Mouse (Mus musculus) heart, postnatal 0 days (tissue): ENCODE data around the gene Tacc3. TPM values are rescaled to one million over a fixed set of nuclear protein-coding genes. Genes with fewer than 3 reads are reported as not detected.

Experiments used
- ATAC-seq: fragments of 200-750 bp; cut with Nextera tagmentation; 2 replicates; pipeline ENCODE4 v1.8.0; 2017; ENCODE audit warnings: low read depth, moderate number of reproducible peaks, moderate library complexity; ENCODE audit not compliant: insufficient read depth
- DNase-seq: peaks from one replicate; pipeline ENCODE4 v3.0.0-alpha.2; 2016; ENCODE audit warnings: low spot score
- H3K27ac ChIP-seq: fragments of 300-500 bp; sonication (generic); 2 replicates; pipeline ENCODE4 v1.5.1; 2014; ENCODE audit warnings: low read depth, mild to moderate bottlenecking
- H3K27me3 ChIP-seq: fragments of 300-500 bp; sonication (generic); 2 replicates; pipeline ENCODE4 v1.6.1; 2014; ENCODE audit warnings: low read length, mixed read lengths; ENCODE audit not compliant: control insufficient read depth, insufficient read depth
- H3K36me3 ChIP-seq: fragments of 300-500 bp; sonication (generic); replicated peaks from 2 replicates; pipeline ENCODE4 v1.6.1; 2014; ENCODE audit warnings: low read length, mixed read lengths; ENCODE audit not compliant: control insufficient read depth, insufficient read depth
- H3K4me1 ChIP-seq: fragments of 300-500 bp; sonication (generic); 2 replicates; pipeline ENCODE4 v1.6.1; 2014; ENCODE audit warnings: antibody characterized with exemption; ENCODE audit not compliant: control insufficient read depth, insufficient read depth
- H3K4me2 ChIP-seq: fragments of 300-500 bp; sonication (generic); 2 replicates; pipeline ENCODE4 v1.6.1; 2014; ENCODE audit warnings: low read depth, mild to moderate bottlenecking, low read length, moderate library complexity
- H3K4me3 ChIP-seq: fragments of 300-500 bp; sonication (generic); 2 replicates; pipeline ENCODE4 v1.5.1; 2014; ENCODE audit warnings: low read depth, low read length
- H3K9ac ChIP-seq: fragments of 300-500 bp; sonication (generic); replicated peaks from 2 replicates; pipeline ENCODE4 v1.6.1; 2014; ENCODE audit warnings: low read depth, low read length, mixed read lengths
- H3K9me3 ChIP-seq: fragments of 300-500 bp; sonication (generic); replicated peaks from 2 replicates; pipeline ENCODE4 v1.6.1; 2016; ENCODE audit warnings: low read length; ENCODE audit not compliant: control insufficient read depth
- CTCF ChIP-seq: IDR thresholded peaks from 2 replicates; pipeline ENCODE4 v1.5.1; 2016; ENCODE audit warnings: antibody characterized with exemption, control low read depth, low read depth
- EP300 ChIP-seq: IDR thresholded peaks from 2 replicates; pipeline ENCODE4 v1.6.1; 2016; ENCODE audit warnings: antibody characterized with exemption, low read depth
- WGBS: fragments of 180-500 bp; shearing (Covaris S2); extraction: QIAGEN DNeasy Blood & Tissue Kit; methylation state at CpG from one replicate; pipeline ENCODE4 v1.1.7; 2014; 5-methylcytosine and 5-hydroxymethylcytosine counted together
- polyA plus RNA-seq: library from polyadenylated mRNA; unstranded; fragments of >200 nt; fragmentation: Nextera tagmentation; extraction: Ambion mirVana; gene quantifications from 2 replicates; pipeline ENCODE4 v1.2.1, GENCODE M21; 2015
- total RNA-seq: library from RNA; depleted of rRNA; stranded (reverse); fragments of >200 nt; gene quantifications from 2 replicates; pipeline ENCODE4 v1.2.3, GENCODE M21; 2014; ENCODE audit warnings: low replicate concordance; rRNA removed

Gene Tacc3
- total and polyA plus RNA-seq, 2 experiments from 2014 or later = 39.4 to 42.1 TPM

- Histone ChIP-seq H3K4me2 (no peak overlapping the region), H3K9me3 (no peaks in the 10 kb centered on the region), H3K4me1 (peaks cover 9% of the 10 kb centered on the region; the same call in 1 of the 2 replicates), H3K9ac (no peak overlapping the region), H3K36me3 (no peaks in the 10 kb centered on the region), H3K27ac (no peak overlapping the region), H3K4me3 (no peak overlapping the region), H3K27me3 (peaks cover 41% of the 10 kb centered on the region)
- ATAC-seq (no peak), DNase-seq (no peak)
- WGBS = 76% methylated on average over 7 of the region's 7 CpGs
- no peak for TF ChIP-seq EP300
- TF ChIP-seq CTCF = no peak
Observed at GRCm38 (mm10) chr5:33726081-33726647, 68.2 kb downstream of the Tacc3 start.

GRCm38 (mm10) chr5:33726891-33727290 is 69.0 kb downstream of the Tacc3 start:
- ATAC-seq (no peak), DNase-seq (no peak)
- TF ChIP-seq EP300 = no peak
- TF ChIP-seq CTCF = no peak
- Histone ChIP-seq H3K9ac (no peak overlapping the region), H3K4me2 (no peak overlapping the region), H3K27me3 (peaks cover 37% of the 10 kb centered on the region), H3K36me3 (no peaks in the 10 kb centered on the region), H3K4me1 (peaks cover 9% of the 10 kb centered on the region; the same call in 1 of the 2 replicates), H3K9me3 (no peaks in the 10 kb centered on the region), H3K4me3 (no peak overlapping the region), H3K27ac (no peak overlapping the region)
- WGBS = 54% methylated on average over 1 of the region's 1 CpGs

Other genes with a start within 250 kb of the Tacc3 start
- not detected in 2 replicates for gene Nkx1-1, start 224.2 kb upstream of the Tacc3 start, total RNA-seq
- gene Nkx1-1, start 224.2 kb upstream of the Tacc3 start, polyA plus RNA-seq = not detected in 2 replicates
- gene Fam53a, start 28.5 kb upstream of the Tacc3 start, total RNA-seq = 42.0 and 149 TPM in 2 replicates
- 41.0 and 55.2 TPM in 2 replicates for gene Fam53a, start 28.5 kb upstream of the Tacc3 start, polyA plus RNA-seq
- not detected in 2 replicates for gene Gm9903, start 28.2 kb upstream of the Tacc3 start, total RNA-seq
- 1.6 and 2.4 TPM in 2 replicates for gene Gm9903, start 28.2 kb upstream of the Tacc3 start, polyA plus RNA-seq
- 27.4 and 90.6 TPM in 2 replicates for gene Slbp, start 5.6 kb upstream of the Tacc3 start, total RNA-seq
- 65.4 and 65.8 TPM in 2 replicates for gene Slbp, start 5.6 kb upstream of the Tacc3 start, polyA plus RNA-seq
- 21.7 and 57.9 TPM in 2 replicates for gene Tmem129, start 288 bp downstream of the Tacc3 start, total RNA-seq
- gene Tmem129, start 288 bp downstream of the Tacc3 start, polyA plus RNA-seq = 23.8 and 27.0 TPM in 2 replicates
- 12.5 and 19.8 TPM in 2 replicates for gene Fgfr3, start 63.5 kb downstream of the Tacc3 start, total RNA-seq
- 1.4 and 2.0 TPM in 2 replicates for gene Fgfr3, start 63.5 kb downstream of the Tacc3 start, polyA plus RNA-seq
- 34.0 and 36.9 TPM in 2 replicates for gene Letm1, start 124.7 kb downstream of the Tacc3 start, total RNA-seq
- 63.6 and 68.1 TPM in 2 replicates for gene Letm1, start 124.7 kb downstream of the Tacc3 start, polyA plus RNA-seq
- 11.2 and 27.6 TPM in 2 replicates for gene Nsd2, start 162.6 kb downstream of the Tacc3 start, total RNA-seq
- gene Nsd2, start 162.6 kb downstream of the Tacc3 start, polyA plus RNA-seq = 11.8 and 13.6 TPM in 2 replicates